Mouse (Mus musculus) kidney, adult 2 months (tissue): ENCODE results near the gene Napb. TPM values are rescaled to one million over a fixed set of nuclear protein-coding genes. Genes with fewer than 3 reads are reported as not detected.

ENCODE experiments used
- DNase-seq: peaks from one replicate; pipeline ENCODE4 v3.0.0; 2021
- H3K27ac ChIP-seq: fragments of 200-500 bp; 2 replicates; pipeline ENCODE4 v1.5.1; 2012; ENCODE audit warnings: low read depth, low read length, control low read depth, inconsistent platforms; ENCODE audit not compliant: insufficient read depth
- H3K27me3 ChIP-seq: fragments of 200-500 bp; replicated peaks from 2 replicates; pipeline ENCODE4 v1.6.1; 2012; ENCODE audit warnings: mild to moderate bottlenecking, moderate library complexity, low read length, inconsistent platforms; ENCODE audit not compliant: control insufficient read depth, insufficient read depth
- H3K36me3 ChIP-seq: fragments of 200-500 bp; 2 replicates; pipeline ENCODE4 v1.6.1; 2012; ENCODE audit warnings: mild to moderate bottlenecking, moderate library complexity, low read length, inconsistent platforms; ENCODE audit not compliant: control insufficient read depth, insufficient read depth
- H3K4me1 ChIP-seq: fragments of 200-500 bp; 2 replicates; pipeline ENCODE4 v1.6.1; 2011; ENCODE audit warnings: low read length; ENCODE audit not compliant: control insufficient read depth, insufficient read depth
- H3K4me3 ChIP-seq: fragments of 200-500 bp; 2 replicates; pipeline ENCODE4 v1.5.1; 2011; ENCODE audit warnings: mild to moderate bottlenecking, low read depth, low read length, control low read depth; ENCODE audit not compliant: insufficient read depth
- CTCF ChIP-seq: fragments of 200-500 bp; conservative IDR thresholded peaks from 2 replicates; pipeline ENCODE4 v1.5.1; 2011; ENCODE audit warnings: low read depth, mild to moderate bottlenecking, control low read depth, low read length, moderate library complexity, mixed read lengths; ENCODE audit not compliant: insufficient read depth, insufficient read length
- POLR2A ChIP-seq: fragments of 200-500 bp; IDR thresholded peaks from one replicate; pipeline ENCODE4 v1.6.1; 2011; ENCODE audit warnings: low read depth, low read length, control low read depth
- WGBS: fragments of 180-500 bp; shearing (Covaris S2); methylation state at CpG from one replicate; pipeline ENCODE4 v1.1.7; 2018; 5-methylcytosine and 5-hydroxymethylcytosine counted together
- polyA plus RNA-seq: library from polyadenylated mRNA; depleted of rRNA; stranded (reverse); fragments of >200 nt; gene quantifications from 2 replicates; pipeline ENCODE4 v1.2.3, GENCODE M21; 2012

The Napb gene
- polyA plus RNA-seq, 1 experiment: 1.5 TPM

DNA sequence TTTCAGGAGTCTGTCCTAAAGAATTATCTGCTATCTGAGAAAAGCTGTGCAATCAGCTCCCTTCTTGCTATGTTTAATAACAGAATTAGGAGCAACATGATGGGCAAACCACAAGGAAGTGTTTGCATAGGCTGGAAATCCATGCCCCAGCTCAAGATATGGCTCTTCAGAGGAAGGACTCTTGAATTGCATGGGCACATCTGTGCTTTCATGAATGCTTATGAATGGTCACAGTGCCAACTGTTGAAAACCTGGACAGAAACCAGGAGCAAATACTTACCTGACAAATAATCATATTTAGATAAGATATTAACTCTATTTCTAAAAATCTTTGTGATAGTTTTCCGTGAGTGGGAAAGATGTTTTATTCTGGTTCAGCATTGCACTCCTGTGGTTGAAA lies 45.4 kb downstream of the Napb start:
- no peak for DNase-seq
- Histone ChIP-seq H3K4me3 (no peak overlapping the region), H3K36me3 (peaks cover 5% of the 10 kb centered on the region), H3K27me3 (no peaks in the 10 kb centered on the region), H3K4me1 (peaks cover 19% of the 10 kb centered on the region; the same call in 1 of the 2 replicates), H3K27ac (no peak overlapping the region)
- 87% methylated on average over 1 of the region's 1 CpGs for whole genome bisulfite sequencing
- TF ChIP-seq CTCF (no peak), POLR2A (no peak)

DNA sequence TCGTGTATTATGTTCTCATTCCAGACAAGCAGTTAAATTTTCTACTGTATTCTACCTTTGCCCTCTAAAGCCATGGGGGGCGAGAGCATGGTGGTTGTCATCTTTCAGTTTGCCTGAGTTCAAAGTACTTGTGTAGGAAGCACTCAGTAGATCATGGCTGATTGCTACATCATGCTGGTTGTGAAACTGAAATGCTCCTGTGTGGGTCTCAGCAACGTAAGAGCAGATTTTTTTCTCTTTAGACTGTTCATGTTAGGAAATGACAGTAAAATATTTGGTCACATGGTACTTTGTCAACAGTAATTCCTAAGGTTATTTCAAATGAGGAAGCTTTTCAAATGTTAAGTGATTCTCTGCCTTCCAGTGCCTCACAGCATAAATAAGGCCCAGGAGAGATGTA lies 46.6 kb downstream of the Napb start:
- Histone ChIP-seq H3K27me3 (no peaks in the 10 kb centered on the region), H3K4me1 (peaks cover 17% of the 10 kb centered on the region; the same call in 1 of the 2 replicates), H3K27ac (no peak overlapping the region), H3K36me3 (peaks cover 5% of the 10 kb centered on the region), H3K4me3 (no peak overlapping the region)
- DNase-seq: peak; percentile 14
- WGBS: 60% methylated on average over 3 of the region's 3 CpGs
- TF ChIP-seq CTCF (no peak), POLR2A (no peak)

DNA sequence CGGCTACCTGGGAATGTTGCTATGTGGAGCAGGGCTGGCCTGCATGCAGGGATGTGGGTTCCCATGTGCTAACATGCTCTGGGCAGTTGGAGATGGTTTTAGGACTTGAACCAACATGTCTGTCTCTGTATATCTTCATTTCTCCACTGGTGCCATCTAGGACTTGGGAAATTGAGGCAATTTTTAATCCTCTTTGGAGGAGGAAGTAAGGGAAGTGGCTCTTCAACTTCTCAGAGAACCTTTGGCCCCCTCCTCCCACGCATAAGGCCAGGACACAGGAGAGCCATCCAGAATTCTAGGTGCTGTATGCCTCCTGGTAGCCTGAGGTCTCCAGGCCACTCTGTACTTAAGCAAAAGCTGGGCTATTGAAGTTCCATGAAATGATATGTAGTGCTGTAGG lies 47.3 kb downstream of the Napb start:
- Histone ChIP-seq H3K27me3 (no peaks in the 10 kb centered on the region), H3K27ac (no peak overlapping the region), H3K36me3 (peaks cover 2% of the 10 kb centered on the region; the same call in 1 of the 2 replicates), H3K4me1 (peaks cover 14% of the 10 kb centered on the region; the same call in 1 of the 2 replicates), H3K4me3 (no peak overlapping the region)
- DNase-seq: no peak
- WGBS: 82% methylated on average over 2 of the region's 2 CpGs
- no peak for TF ChIP-seq CTCF
- no peak for TF ChIP-seq POLR2A

DNA sequence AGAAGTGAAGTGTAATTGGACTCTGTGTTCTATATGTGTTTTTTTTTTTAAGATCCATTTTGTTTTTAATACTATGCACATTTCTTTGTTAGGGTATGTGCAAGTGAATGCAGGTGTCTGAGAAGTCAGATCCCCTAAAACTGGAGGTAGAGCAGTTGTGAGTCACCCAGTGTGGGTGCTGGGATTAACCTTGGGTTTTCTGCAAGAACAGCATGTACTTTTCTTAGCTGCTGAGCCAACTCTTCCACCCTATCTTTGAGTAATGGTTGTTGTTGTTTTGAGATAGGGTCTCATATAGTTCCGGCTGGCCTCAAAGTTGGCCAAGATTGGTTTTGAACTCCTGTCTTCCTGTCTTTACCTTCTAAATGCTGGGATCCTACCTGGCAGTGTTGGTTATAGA lies 49.2 kb downstream of the Napb start:
- H3K4me1 ChIP-seq: peaks cover 12% of the 10 kb centered on the region; the same call in 1 of the 2 replicates
- H3K4me3 ChIP-seq: no peak overlapping the region
- TF ChIP-seq CTCF: no peak
- TF ChIP-seq POLR2A: no peak
- peaks cover 2% of the 10 kb centered on the region; the same call in 1 of the 2 replicates for H3K36me3 ChIP-seq
- DNase-seq: no peak
- H3K27me3 ChIP-seq: no peaks in the 10 kb centered on the region
- no peak overlapping the region for H3K27ac ChIP-seq
- 86% methylated on average over 1 of the region's 1 CpGs for WGBS

DNA sequence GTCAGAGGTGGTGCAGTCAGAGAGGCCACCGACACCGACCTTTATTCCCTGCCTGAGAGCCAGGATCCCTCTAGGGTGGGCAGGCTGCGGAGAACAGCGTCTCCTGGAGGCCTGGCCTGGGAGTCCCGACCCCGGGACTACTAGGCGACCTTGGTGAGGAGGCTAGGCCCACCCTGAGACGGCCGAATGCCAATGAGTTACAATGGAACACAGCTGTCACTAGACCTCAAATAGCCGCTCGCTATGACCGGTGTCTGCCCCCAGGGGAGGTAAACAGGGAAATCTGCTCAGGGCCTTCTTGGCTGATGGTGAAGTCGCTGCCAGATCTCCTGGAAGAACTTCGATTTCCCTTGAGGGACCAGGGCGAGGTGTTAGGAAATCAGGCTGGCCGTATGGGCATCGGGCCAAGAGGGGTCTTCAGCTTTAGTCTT lies 50.8 kb downstream of the Napb start:
- TF ChIP-seq POLR2A: no peak
- TF ChIP-seq CTCF: peak; percentile 39; the same call in 1 of the 2 replicates
- peaks cover 9% of the 10 kb centered on the region; the same call in 1 of the 2 replicates for H3K4me1 ChIP-seq
- H3K27ac ChIP-seq: peak overlapping the region; percentile 40
- 3% methylated on average over 17 of the region's 17 CpGs for WGBS
- peak; percentile 49 for DNase-seq
- no peaks in the 10 kb centered on the region for H3K27me3 ChIP-seq
- peaks cover 2% of the 10 kb centered on the region; the same call in 1 of the 2 replicates for H3K36me3 ChIP-seq
- H3K4me3 ChIP-seq: peak overlapping the region; percentile 81

DNA sequence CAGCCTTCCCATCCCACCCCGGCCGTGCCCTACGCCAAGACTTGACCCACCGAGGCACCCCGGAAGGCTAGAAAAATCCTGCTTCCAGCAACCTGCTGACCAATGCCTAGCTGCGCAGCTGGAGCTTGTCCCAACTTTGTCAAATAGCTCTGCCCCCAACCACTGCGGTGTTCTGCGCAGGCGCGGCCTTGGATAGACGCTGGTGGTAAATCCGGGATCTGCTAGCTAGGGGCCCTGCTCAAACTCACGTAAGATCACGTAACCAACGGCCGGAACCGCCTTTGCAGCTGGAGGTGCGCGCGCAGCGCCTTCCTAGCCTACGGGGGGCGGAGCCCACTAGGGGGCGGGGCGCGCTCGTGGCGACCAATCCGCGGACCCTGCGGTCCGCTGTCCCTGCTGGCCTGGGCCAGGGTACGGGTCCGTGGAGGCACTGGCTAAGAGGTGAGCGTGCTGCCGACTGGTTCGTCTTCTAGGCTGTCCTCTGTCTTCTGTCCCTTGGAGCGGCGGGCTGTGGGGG lies 51.4 kb downstream of the Napb start, which contains the start of gene Gzf1:
TSS of gene Gzf1 (plus strand) at position 249 of the 517 bp plus-strand sequence.
- WGBS: under 1% methylated on average over 39 of the region's 39 CpGs
- Histone ChIP-seq H3K27me3 (no peaks in the 10 kb centered on the region), H3K4me3 (peak within 1 kb of the TSS; percentile 81), H3K27ac (peak within 1 kb of the TSS; percentile 91), H3K4me1 (peaks cover 9% of the 10 kb centered on the region; the same call in 1 of the 2 replicates), H3K36me3 (peaks cover 2% of the 10 kb centered on the region; the same call in 1 of the 2 replicates)
- DNase-seq: peak; percentile 100
- TF ChIP-seq POLR2A: peak; percentile 81
- TF ChIP-seq CTCF: no peak

DNA sequence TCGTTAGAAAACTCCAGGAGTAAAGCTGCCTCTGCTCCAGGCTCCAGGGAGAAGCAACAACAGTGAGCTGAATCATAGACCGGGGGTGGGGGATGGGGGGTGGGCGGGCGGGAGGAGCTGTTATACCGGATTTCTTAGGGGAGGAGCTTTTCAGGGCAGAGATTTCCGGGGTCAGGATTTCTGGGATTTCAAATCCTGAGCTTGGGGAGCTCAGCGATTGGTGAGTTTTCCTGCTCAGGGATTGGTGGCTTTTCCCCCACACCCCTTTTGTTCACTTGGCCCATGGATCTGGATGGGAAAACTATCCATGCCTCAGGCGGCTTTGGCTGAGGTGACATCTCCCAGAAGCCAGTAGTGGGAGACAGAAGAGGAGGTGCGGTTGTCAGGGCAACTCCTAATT lies 52.9 kb downstream of the Napb start:
- no peaks in the 10 kb centered on the region for H3K27me3 ChIP-seq
- 11% methylated on average over 9 of the region's 9 CpGs for WGBS
- TF ChIP-seq CTCF (no peak), POLR2A (peak; percentile 9)
- peak; percentile 90 for DNase-seq
- peaks cover 9% of the 10 kb centered on the region; the same call in 1 of the 2 replicates for H3K4me1 ChIP-seq
- H3K27ac ChIP-seq: peak overlapping the region; percentile 93
- H3K4me3 ChIP-seq: peak overlapping the region; percentile 43
- no peaks in the 10 kb centered on the region; the same call in 1 of the 2 replicates for H3K36me3 ChIP-seq
